Mouse (Mus musculus): ENCODE results near the gene Clstn2.

The Clstn2 gene

GRCm38 (mm10) chr9:97471014-97471591 lies 561.9 kb downstream of the Clstn2 start:
- DNase-seq (ENCODE audit: low spot score in 2 of 2), result no peak

GRCm38 (mm10) chr9:97460452-97460851 lies 572.5 kb downstream of the Clstn2 start:
- DNase-seq (ENCODE audit: low spot score in 2 of 2), result peak in 1 of 2 experiments; percentile 17

GRCm38 (mm10) chr9:97459745-97460144 lies 573.2 kb downstream of the Clstn2 start:
- DNase-seq (ENCODE audit: low spot score in 2 of 2), result no peak

- peak; percentile 33 to 47 for DNase-seq (ENCODE audit: low spot score in 2 of 2)
These were observed 583.5 kb downstream of the Clstn2 start for GRCm38 (mm10) chr9:97449316-97450050.

- peak in 1 of 2 experiments; percentile 15 for DNase-seq (ENCODE audit: low spot score in 2 of 2)
These were observed 592.9 kb downstream of the Clstn2 start for GRCm38 (mm10) chr9:97439872-97440636.

- DNase-seq (ENCODE audit: low spot score in 2 of 2), result no peak
These were observed 598.3 kb downstream of the Clstn2 start for GRCm38 (mm10) chr9:97434666-97435065.

GRCm38 (mm10) chr9:97429885-97430449 lies 603.0 kb downstream of the Clstn2 start:
- DNase-seq (ENCODE audit: low spot score in 2 of 2), result no peak

- DNase-seq (ENCODE audit: low spot score in 2 of 2), result peak; percentile 62 to 81
These were observed 604.9 kb downstream of the Clstn2 start for GRCm38 (mm10) chr9:97428127-97428526.

- no peak for DNase-seq (ENCODE audit: low spot score in 2 of 2)
These were observed 612.1 kb downstream of the Clstn2 start for GRCm38 (mm10) chr9:97420896-97421295.

- DNase-seq (ENCODE audit: low spot score in 2 of 2), result no peak
These were observed 617.9 kb downstream of the Clstn2 start for GRCm38 (mm10) chr9:97414876-97415668.

GRCm38 (mm10) chr9:97408142-97408541 lies 624.8 kb downstream of the Clstn2 start:
- DNase-seq (ENCODE audit: low spot score in 2 of 2), result no peak
